Mouse (Mus musculus): ENCODE results near the gene Prpf19. TPM values are rescaled to one million over a fixed set of nuclear protein-coding genes. Genes with fewer than 3 reads are reported as not detected.

Prpf19 gene
- 35.8 and 39.2 TPM in 2 replicates for polyA plus RNA-seq (2015; fragmentation: Nextera tagmentation; extraction: Ambion mirVana)

- Histone ChIP-seq H3K9me3 (no peaks in the 10 kb centered on the region), H3K27ac (peak within 1 kb of the TSS; percentile 92), H3K9ac (peak within 1 kb of the TSS; percentile 73), H3K27me3 (replicated peaks) (no peaks in the 10 kb centered on the region), H3K4me3 (replicated peaks) (peak within 1 kb of the TSS; percentile 78), H3K4me1 (replicated peaks) (peaks cover 7% of the 10 kb centered on the region; the same call in 1 of the 2 replicates), H3K36me3 (peaks cover 12% of the 10 kb centered on the region; the same call in 1 of the 2 replicates), H3K4me2 (replicated peaks) (peak within 1 kb of the TSS; percentile 65)
- peak; percentile 97 for ATAC-seq
- WGBS = 0% methylated on average over 43 of the region's 43 CpGs
Measured at GRCm38 (mm10) chr19:10895016-10895528, at the start of gene Prpf19. Prpf19 (plus strand) TSS chr19:10895231.

GRCm38 (mm10) chr19:10845454-10845853 lies 49.6 kb upstream of the Prpf19 start:
- Histone ChIP-seq H3K36me3 (no peaks in the 10 kb centered on the region), H3K4me3 (replicated peaks) (no peak overlapping the region), H3K27ac (no peak overlapping the region), H3K9ac (no peak overlapping the region), H3K4me1 (replicated peaks) (no peaks in the 10 kb centered on the region), H3K27me3 (replicated peaks) (no peaks in the 10 kb centered on the region), H3K9me3 (no peaks in the 10 kb centered on the region), H3K4me2 (replicated peaks) (no peak overlapping the region)
- ATAC-seq = no peak
- whole genome bisulfite sequencing = 82% methylated on average over 3 of the region's 3 CpGs

GRCm38 (mm10) chr19:10846150-10846549 lies 48.9 kb upstream of the Prpf19 start:
- 69% methylated on average over 7 of the region's 7 CpGs for WGBS
- Histone ChIP-seq H3K9ac (no peak overlapping the region), H3K4me3 (replicated peaks) (no peak overlapping the region), H3K27ac (no peak overlapping the region), H3K36me3 (no peaks in the 10 kb centered on the region), H3K27me3 (replicated peaks) (no peaks in the 10 kb centered on the region), H3K4me2 (replicated peaks) (no peak overlapping the region), H3K9me3 (no peaks in the 10 kb centered on the region), H3K4me1 (replicated peaks) (no peaks in the 10 kb centered on the region)
- no peak for ATAC-seq

- Histone ChIP-seq H3K4me3 (replicated peaks) (no peak overlapping the region), H3K9ac (no peak overlapping the region), H3K9me3 (no peaks in the 10 kb centered on the region), H3K4me2 (replicated peaks) (no peak overlapping the region), H3K27ac (no peak overlapping the region), H3K4me1 (replicated peaks) (no peaks in the 10 kb centered on the region), H3K36me3 (no peaks in the 10 kb centered on the region), H3K27me3 (replicated peaks) (no peaks in the 10 kb centered on the region)
- WGBS = 55% methylated on average over 3 of the region's 3 CpGs
- no peak for ATAC-seq
Measured at GRCm38 (mm10) chr19:10847311-10848087, 47.5 kb upstream of the Prpf19 start.

- no peak for ATAC-seq
- no peaks in the 10 kb centered on the region for H3K4me1 ChIP-seq (replicated peaks)
- peaks cover 19% of the 10 kb centered on the region; the same call in 1 of the 2 replicates for H3K36me3 ChIP-seq
- no peak overlapping the region for H3K4me3 ChIP-seq (replicated peaks)
- H3K9ac ChIP-seq = no peak overlapping the region
- no peaks in the 10 kb centered on the region for H3K27me3 ChIP-seq (replicated peaks)
- no peak overlapping the region for H3K27ac ChIP-seq
- no peak overlapping the region for H3K4me2 ChIP-seq (replicated peaks)
- WGBS = 85% methylated on average over 3 of the region's 3 CpGs
- no peaks in the 10 kb centered on the region for H3K9me3 ChIP-seq
Measured at GRCm38 (mm10) chr19:10855422-10855821, 39.6 kb upstream of the Prpf19 start.

GRCm38 (mm10) chr19:10856520-10856919 lies 38.5 kb upstream of the Prpf19 start:
- H3K4me1 ChIP-seq (replicated peaks) = no peaks in the 10 kb centered on the region
- no peak overlapping the region for H3K9ac ChIP-seq
- no peak for ATAC-seq
- no peak overlapping the region for H3K4me2 ChIP-seq (replicated peaks)
- no peaks in the 10 kb centered on the region for H3K27me3 ChIP-seq (replicated peaks)
- H3K4me3 ChIP-seq (replicated peaks) = no peak overlapping the region
- H3K36me3 ChIP-seq = peaks cover 23% of the 10 kb centered on the region
- no peaks in the 10 kb centered on the region for H3K9me3 ChIP-seq
- H3K27ac ChIP-seq = no peak overlapping the region
- 51% methylated on average over 2 of the region's 2 CpGs for WGBS

- Histone ChIP-seq H3K4me2 (replicated peaks) (no peak overlapping the region), H3K27me3 (replicated peaks) (no peaks in the 10 kb centered on the region), H3K36me3 (peaks cover 38% of the 10 kb centered on the region), H3K27ac (no peak overlapping the region), H3K9me3 (no peaks in the 10 kb centered on the region), H3K4me1 (replicated peaks) (no peaks in the 10 kb centered on the region), H3K9ac (no peak overlapping the region), H3K4me3 (replicated peaks) (no peak overlapping the region)
- WGBS = 48% methylated on average over 22 of the region's 22 CpGs
- ATAC-seq = 0 out of 2 replicates have a peak, but pooled peaks have one; percentile 30
Measured at GRCm38 (mm10) chr19:10860072-10860497, 34.9 kb upstream of the Prpf19 start.

- Histone ChIP-seq H3K9ac (no peak overlapping the region), H3K4me3 (replicated peaks) (no peak overlapping the region), H3K9me3 (no peaks in the 10 kb centered on the region), H3K4me1 (replicated peaks) (peaks cover 14% of the 10 kb centered on the region), H3K27me3 (replicated peaks) (no peaks in the 10 kb centered on the region), H3K36me3 (peaks cover 27% of the 10 kb centered on the region), H3K27ac (no peak overlapping the region), H3K4me2 (replicated peaks) (no peak overlapping the region)
- ATAC-seq = no peak
- 95% methylated on average over 13 of the region's 13 CpGs for WGBS
Measured at GRCm38 (mm10) chr19:10866351-10866750, 28.7 kb upstream of the Prpf19 start.

GRCm38 (mm10) chr19:10867946-10868622 lies 26.9 kb upstream of the Prpf19 start:
- Histone ChIP-seq H3K9me3 (no peaks in the 10 kb centered on the region), H3K4me1 (replicated peaks) (peaks cover 14% of the 10 kb centered on the region), H3K27ac (no peak overlapping the region), H3K4me3 (replicated peaks) (peak overlapping the region; percentile 77), H3K36me3 (peaks cover 24% of the 10 kb centered on the region), H3K4me2 (replicated peaks) (peak overlapping the region; percentile 85), H3K27me3 (replicated peaks) (no peaks in the 10 kb centered on the region), H3K9ac (peak overlapping the region; percentile 86)
- ATAC-seq = 0 out of 2 replicates have a peak, but pooled peaks have one; percentile 1
- WGBS = 24% methylated on average over 5 of the region's 5 CpGs

GRCm38 (mm10) chr19:10868623-10869141 lies 26.3 kb upstream of the Prpf19 start:
- peak; percentile 40 for ATAC-seq
- Histone ChIP-seq H3K4me2 (replicated peaks) (peak overlapping the region; percentile 85), H3K27me3 (replicated peaks) (no peaks in the 10 kb centered on the region), H3K4me3 (replicated peaks) (peak overlapping the region; percentile 77), H3K27ac (0 out of 2 replicates have a peak overlapping the region, but pooled peaks have one; percentile 22), H3K4me1 (replicated peaks) (peaks cover 14% of the 10 kb centered on the region), H3K9me3 (no peaks in the 10 kb centered on the region), H3K36me3 (peaks cover 30% of the 10 kb centered on the region), H3K9ac (peak overlapping the region; percentile 86)
- under 1% methylated on average over 17 of the region's 17 CpGs for WGBS

GRCm38 (mm10) chr19:10869241-10869885 lies 25.7 kb upstream of the Prpf19 start:
- Histone ChIP-seq H3K9me3 (no peaks in the 10 kb centered on the region), H3K4me2 (replicated peaks) (peak overlapping the region; percentile 85), H3K27ac (peak overlapping the region; percentile 76; the same call in 1 of the 2 replicates), H3K4me3 (replicated peaks) (peak overlapping the region; percentile 77), H3K4me1 (replicated peaks) (peaks cover 14% of the 10 kb centered on the region), H3K36me3 (peaks cover 31% of the 10 kb centered on the region), H3K27me3 (replicated peaks) (no peaks in the 10 kb centered on the region), H3K9ac (peak overlapping the region; percentile 86)
- ATAC-seq = peak; percentile 95
- WGBS = under 1% methylated on average over 43 of the region's 43 CpGs
